Mouse (Mus musculus) limb, embryonic 12.5 days (tissue): ENCODE data around the gene 4930523C07Rik. TPM values are rescaled to one million over a fixed set of nuclear protein-coding genes. Genes with fewer than 3 reads are reported as not detected.

Source experiments
- ATAC-seq: fragments of 200-750 bp; cut with Nextera tagmentation; 2 replicates; pipeline ENCODE4 v1.8.0; 2017; ENCODE audit warnings: low read depth, moderate TSS enrichment; ENCODE audit not compliant: insufficient number of reproducible peaks, insufficient read depth, low FRiP score, low TSS enrichment
- H3K27ac ChIP-seq: fragments of 300-500 bp; sonication (generic); 2 replicates; pipeline ENCODE4 v1.5.1; 2016; ENCODE audit warnings: mild to moderate bottlenecking, moderate library complexity
- H3K27me3 ChIP-seq: fragments of 300-500 bp; sonication (generic); 2 replicates; pipeline ENCODE4 v1.6.1; 2016; ENCODE audit warnings: mild to moderate bottlenecking, moderate library complexity
- H3K36me3 ChIP-seq: fragments of 300-500 bp; sonication (generic); 2 replicates; pipeline ENCODE4 v1.6.1; 2016; ENCODE audit warnings: mild to moderate bottlenecking, moderate library complexity
- H3K4me1 ChIP-seq: fragments of 300-500 bp; sonication (generic); replicated peaks from 2 replicates; pipeline ENCODE4 v1.6.1; 2016
- H3K4me2 ChIP-seq: fragments of 300-500 bp; sonication (generic); 2 replicates; pipeline ENCODE4 v1.6.1; 2016; ENCODE audit warnings: mild to moderate bottlenecking, moderate library complexity
- H3K4me3 ChIP-seq: fragments of 300-500 bp; sonication (generic); replicated peaks from 2 replicates; pipeline ENCODE4 v1.5.1; 2016; ENCODE audit warnings: mild to moderate bottlenecking
- H3K9ac ChIP-seq: fragments of 300-500 bp; sonication (generic); replicated peaks from 2 replicates; pipeline ENCODE4 v1.6.1; 2016; ENCODE audit warnings: mild to moderate bottlenecking, moderate library complexity
- H3K9me3 ChIP-seq: fragments of 300-500 bp; sonication (generic); 2 replicates; pipeline ENCODE4 v1.6.1; 2016; ENCODE audit warnings: mild to moderate bottlenecking, moderate library complexity
- WGBS: fragments of 180-500 bp; shearing (Covaris S2); methylation state at CpG from one replicate; pipeline ENCODE4 v1.1.7; 2016; 5-methylcytosine and 5-hydroxymethylcytosine counted together
- polyA plus RNA-seq: library from polyadenylated mRNA; unstranded; fragments of >200 nt; fragmentation: Nextera tagmentation; extraction: Ambion mirVana; gene quantifications from 2 replicates; pipeline ENCODE4 v1.2.1, GENCODE M21; 2016

4930523C07Rik gene
- polyA plus RNA-seq, 1 experiment from 2014 or later, result 3.8 TPM

DNA sequence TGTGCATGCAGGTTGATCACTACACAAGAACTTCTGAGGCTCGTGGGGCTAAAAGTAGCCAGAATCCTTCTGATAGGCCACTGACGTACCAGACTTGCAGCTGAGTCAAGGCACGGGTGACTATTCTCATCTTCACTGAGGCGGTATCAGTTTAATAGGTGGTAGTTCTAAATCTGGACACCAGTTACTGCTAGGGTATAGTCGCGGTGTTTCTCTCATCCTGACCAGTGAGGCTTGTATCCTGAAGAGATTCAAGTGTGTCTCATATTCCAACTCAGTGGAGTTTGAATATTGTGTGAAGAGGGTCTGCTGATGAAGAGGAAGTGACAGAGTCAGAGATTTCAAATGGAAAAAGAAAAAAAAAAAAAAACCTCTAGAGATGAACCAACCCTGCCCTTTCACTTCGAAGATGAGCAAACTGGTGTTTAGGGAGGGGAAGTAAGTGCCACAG is 3.3 kb downstream of the 4930523C07Rik start:
- no peaks in the 10 kb centered on the region for H3K9me3 ChIP-seq
- no peak overlapping the region for H3K4me2 ChIP-seq
- H3K4me3 ChIP-seq, result no peak overlapping the region
- H3K9ac ChIP-seq, result no peak overlapping the region
- H3K27ac ChIP-seq, result no peak overlapping the region
- ATAC-seq, result no peak
- H3K27me3 ChIP-seq, result 0 out of 2 replicates have a peak, but pooled peaks cover 7% of the 10 kb centered on the region
- H3K4me1 ChIP-seq, result no peaks in the 10 kb centered on the region
- WGBS, result 89% methylated on average over 7 of the region's 7 CpGs
- no peaks in the 10 kb centered on the region for H3K36me3 ChIP-seq

DNA sequence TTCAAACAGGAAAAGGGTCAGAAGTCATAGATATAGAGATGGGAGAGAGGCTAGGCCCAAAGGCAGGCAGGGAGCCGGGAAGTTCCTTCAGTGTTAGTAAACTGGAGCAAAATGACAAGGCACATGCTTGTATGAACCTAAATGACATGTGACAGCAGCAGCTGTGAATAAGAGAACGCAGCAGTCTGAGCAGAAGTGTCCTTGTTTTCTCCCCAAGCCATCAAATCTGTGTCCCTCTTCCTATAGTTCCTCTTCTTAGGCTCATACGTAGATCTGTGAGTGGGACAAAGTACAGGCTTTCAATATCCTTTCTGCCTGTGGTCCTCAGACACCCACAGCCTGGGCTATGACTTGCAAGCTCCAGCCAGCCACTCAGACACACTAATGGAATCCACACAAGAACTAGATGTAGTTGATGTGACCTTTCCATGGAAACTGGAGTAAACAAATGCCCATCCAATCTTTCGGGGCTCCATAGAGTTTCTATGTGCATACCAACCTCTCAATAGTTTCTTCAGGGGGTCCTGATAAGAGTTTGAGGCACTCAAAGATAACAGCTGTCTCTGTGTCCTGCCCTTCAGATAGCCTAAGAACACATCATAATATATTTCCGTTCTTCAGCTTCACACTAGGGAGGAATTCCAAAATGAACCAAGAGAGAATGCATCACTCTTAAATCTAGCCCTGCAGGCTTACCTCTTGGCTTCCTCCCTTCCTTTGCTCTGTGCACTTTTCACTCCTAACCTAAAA is 5.1 kb downstream of the 4930523C07Rik start:
- ATAC-seq, result no peak
- H3K27me3 ChIP-seq, result no peaks in the 10 kb centered on the region
- no peak overlapping the region for H3K4me2 ChIP-seq
- no peaks in the 10 kb centered on the region for H3K36me3 ChIP-seq
- no peaks in the 10 kb centered on the region for H3K9me3 ChIP-seq
- no peaks in the 10 kb centered on the region for H3K4me1 ChIP-seq
- no peak overlapping the region for H3K9ac ChIP-seq
- H3K27ac ChIP-seq, result no peak overlapping the region
- 83% methylated on average over 5 of the region's 5 CpGs for WGBS
- H3K4me3 ChIP-seq, result no peak overlapping the region

DNA sequence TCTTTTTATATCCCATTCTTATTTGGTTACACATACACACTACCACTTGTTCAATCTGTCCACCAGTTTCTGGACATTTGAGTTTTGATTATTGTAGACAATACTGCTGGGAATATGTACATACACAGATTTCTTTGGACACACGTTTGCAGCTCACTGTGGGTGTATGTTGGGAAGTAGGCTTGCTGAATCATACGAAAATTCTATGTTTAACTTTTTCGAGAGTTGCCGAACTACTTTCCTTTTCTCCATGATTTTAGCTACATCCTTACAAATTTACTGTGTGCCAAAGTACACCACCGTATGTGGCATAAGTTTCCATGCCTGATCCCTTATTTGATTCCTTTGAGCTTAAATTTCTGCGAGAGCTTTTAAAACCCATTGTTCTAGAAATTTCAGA is 6.7 kb downstream of the 4930523C07Rik start:
- no peak overlapping the region for H3K4me2 ChIP-seq
- no peak overlapping the region for H3K9ac ChIP-seq
- no peaks in the 10 kb centered on the region for H3K36me3 ChIP-seq
- no peaks in the 10 kb centered on the region for H3K4me1 ChIP-seq
- H3K9me3 ChIP-seq, result no peaks in the 10 kb centered on the region
- H3K4me3 ChIP-seq, result no peak overlapping the region
- H3K27me3 ChIP-seq, result no peaks in the 10 kb centered on the region
- WGBS, result 86% methylated on average over 6 of the region's 6 CpGs
- no peak for ATAC-seq
- H3K27ac ChIP-seq, result no peak overlapping the region

DNA sequence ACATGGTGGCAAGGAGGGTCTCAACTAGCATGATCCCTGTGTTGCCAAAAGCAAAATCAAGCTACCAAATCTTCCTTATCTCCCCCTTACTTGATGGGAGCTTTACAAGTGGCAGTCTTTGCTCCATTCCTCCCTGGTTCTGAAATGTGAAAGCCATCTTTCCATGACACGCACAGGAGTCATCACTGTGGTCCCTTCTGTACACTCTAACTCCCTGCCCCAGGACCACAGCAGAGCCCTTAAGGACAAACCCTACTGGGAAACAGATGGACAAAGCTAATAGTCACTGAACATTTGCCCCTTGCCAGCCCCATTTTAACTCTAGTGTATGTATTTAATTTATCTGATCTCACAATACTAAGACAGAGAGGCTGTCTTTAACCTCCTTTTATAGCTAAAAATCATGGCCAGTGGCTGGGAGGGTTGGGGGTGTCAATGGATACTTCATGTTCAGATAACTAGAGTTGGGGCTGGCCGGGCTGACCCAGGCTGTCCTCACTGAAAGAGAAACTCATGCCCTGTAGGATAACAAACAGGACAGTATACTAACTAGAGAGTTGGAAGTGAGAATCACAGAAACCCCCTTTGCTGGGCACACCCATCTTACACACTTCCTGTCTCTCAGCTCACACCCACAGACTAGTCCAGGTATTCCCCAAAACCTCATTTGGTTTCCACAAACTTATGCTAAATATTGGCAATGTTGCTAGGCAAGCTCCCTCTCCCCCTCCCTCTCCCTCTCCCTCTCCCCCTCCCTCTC is 8.6 kb downstream of the 4930523C07Rik start:
- Histone ChIP-seq H3K4me3 (no peak overlapping the region), H3K27ac (no peak overlapping the region), H3K27me3 (no peaks in the 10 kb centered on the region), H3K9me3 (no peaks in the 10 kb centered on the region), H3K36me3 (no peaks in the 10 kb centered on the region), H3K9ac (no peak overlapping the region), H3K4me1 (no peaks in the 10 kb centered on the region), H3K4me2 (no peak overlapping the region)
- WGBS, result 88% methylated on average over 2 of the region's 2 CpGs
- no peak for ATAC-seq

DNA sequence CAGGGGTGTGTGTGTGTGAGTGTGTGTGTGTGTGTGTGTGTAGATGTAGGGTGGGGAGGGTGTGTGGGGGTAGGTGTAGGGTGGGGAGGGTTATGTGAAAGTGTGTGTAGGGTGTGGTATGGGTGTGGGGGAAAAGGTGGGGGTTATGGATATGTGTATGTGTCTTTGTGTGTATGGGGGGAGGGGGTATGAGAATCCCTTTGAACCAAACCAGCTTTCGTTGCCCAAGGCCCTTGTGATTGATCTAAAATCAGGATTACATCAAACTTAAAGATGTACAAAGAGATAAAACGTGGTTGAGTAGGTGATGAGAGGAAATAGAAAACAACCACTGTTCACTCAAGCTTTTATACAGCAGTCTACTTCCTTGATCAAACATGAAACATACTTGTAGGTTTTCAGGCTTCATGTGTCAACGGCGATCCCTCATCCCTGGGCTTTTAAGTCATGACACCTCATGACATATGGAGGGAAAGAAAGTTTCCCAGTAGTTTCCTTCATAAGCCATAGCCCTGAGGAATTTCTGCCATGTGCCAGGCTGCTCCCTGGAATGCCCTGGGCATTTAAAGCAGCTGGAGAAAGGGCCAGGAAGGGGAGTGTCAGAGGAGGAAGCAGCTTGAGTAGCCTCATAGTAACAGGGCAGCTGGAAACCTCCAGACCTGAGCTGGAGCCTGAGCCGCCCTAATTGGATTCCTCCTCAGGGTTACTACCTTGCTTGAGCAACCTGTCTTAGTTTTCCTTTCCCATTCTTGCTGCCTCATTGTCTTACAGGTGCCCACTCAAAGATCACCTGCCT is 9.5 kb downstream of the 4930523C07Rik start:
- H3K4me1 ChIP-seq, result no peaks in the 10 kb centered on the region
- H3K27me3 ChIP-seq, result no peaks in the 10 kb centered on the region
- H3K9me3 ChIP-seq, result no peaks in the 10 kb centered on the region
- no peak for ATAC-seq
- H3K4me3 ChIP-seq, result no peak overlapping the region
- H3K9ac ChIP-seq, result no peak overlapping the region
- H3K4me2 ChIP-seq, result no peak overlapping the region
- no peak overlapping the region for H3K27ac ChIP-seq
- H3K36me3 ChIP-seq, result no peaks in the 10 kb centered on the region
- WGBS, result 76% methylated on average over 5 of the region's 5 CpGs

DNA sequence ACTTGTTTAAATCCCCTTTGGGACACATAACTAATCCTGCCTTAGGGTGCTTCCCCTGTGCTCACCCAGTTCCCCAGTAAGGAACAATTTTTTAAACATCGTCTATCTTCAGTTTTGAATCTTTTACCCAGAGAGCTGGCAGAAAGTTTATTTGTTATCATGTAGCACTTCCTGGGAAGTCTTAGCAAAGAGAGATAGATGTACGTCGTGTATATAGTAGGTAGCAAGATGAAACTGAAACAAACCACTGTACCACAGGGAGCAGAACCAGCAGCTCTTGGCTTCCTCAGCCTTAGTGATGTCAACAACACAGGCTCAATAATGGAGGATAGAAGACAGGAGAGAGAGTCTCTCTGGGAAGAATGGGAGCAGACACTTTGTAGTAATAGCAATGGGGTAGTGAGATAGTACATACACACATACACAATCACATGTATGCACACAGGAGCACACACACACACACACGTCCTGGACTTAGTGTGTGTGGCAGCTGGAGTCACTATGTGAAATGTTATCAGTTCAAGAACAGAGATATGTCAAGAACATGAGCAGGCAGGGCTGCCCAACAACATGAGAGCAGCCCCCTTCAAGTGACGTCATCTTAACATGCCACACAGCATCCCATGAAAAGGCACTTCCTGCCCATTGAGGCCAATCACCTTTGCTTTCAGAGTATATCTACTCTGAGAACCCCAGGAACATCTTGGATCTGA is 10.3 kb downstream of the 4930523C07Rik start:
- WGBS, result 83% methylated on average over 5 of the region's 5 CpGs
- Histone ChIP-seq H3K36me3 (no peaks in the 10 kb centered on the region), H3K9ac (no peak overlapping the region), H3K4me1 (no peaks in the 10 kb centered on the region), H3K4me2 (no peak overlapping the region), H3K27me3 (no peaks in the 10 kb centered on the region), H3K4me3 (no peak overlapping the region), H3K27ac (no peak overlapping the region), H3K9me3 (no peaks in the 10 kb centered on the region)
- no peak for ATAC-seq

DNA sequence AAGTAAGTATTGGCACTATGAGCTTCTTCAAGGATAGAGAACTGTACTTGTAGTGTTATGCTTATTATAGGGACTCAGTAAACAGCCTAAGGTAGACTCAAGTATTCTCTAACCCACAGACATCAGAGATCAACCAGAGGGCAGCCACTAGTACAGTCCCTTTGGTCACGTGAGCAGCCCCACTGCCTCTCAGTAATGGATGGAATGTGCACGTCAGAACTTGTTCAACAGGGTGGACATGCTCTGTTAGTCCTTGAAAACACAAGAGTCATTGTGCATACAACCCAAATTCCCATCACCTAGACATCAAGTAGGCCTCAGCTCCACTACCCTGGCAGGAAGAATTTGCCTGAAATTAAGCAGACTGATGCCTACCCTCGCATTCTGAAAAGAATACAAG is 13.5 kb downstream of the 4930523C07Rik start:
- no peaks in the 10 kb centered on the region for H3K4me1 ChIP-seq
- no peaks in the 10 kb centered on the region for H3K9me3 ChIP-seq

DNA sequence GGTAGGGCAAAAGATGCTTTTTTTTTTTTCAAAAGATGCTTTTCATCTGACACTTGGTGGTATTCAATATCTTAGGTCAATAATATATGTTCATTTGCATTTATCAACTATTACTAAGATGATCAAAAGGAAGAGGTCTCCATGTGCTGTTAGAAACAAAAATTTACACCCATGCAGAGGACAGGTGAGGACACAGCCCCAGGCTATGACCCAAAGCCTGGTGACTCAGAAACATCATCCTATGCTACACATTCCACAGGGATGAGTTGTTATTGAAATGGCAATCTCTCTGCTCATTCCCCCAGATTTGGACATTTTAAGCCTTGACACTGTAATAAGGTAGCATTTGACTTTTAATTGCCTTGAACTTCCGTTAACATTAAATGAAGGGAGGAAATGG is 15.7 kb downstream of the 4930523C07Rik start:
- no peaks in the 10 kb centered on the region for H3K27me3 ChIP-seq
- 70% methylated on average over 1 of the region's 1 CpGs for WGBS
- H3K4me2 ChIP-seq, result no peak overlapping the region

More for the DNA sequence above, 13.5 kb downstream of the 4930523C07Rik start:
- Histone ChIP-seq H3K4me2 (no peak overlapping the region), H3K36me3 (no peaks in the 10 kb centered on the region), H3K9ac (no peak overlapping the region), H3K27me3 (no peaks in the 10 kb centered on the region), H3K27ac (no peak overlapping the region), H3K4me3 (no peak overlapping the region)
- ATAC-seq, result no peak
- WGBS, result 74% methylated on average over 3 of the region's 3 CpGs

DNA sequence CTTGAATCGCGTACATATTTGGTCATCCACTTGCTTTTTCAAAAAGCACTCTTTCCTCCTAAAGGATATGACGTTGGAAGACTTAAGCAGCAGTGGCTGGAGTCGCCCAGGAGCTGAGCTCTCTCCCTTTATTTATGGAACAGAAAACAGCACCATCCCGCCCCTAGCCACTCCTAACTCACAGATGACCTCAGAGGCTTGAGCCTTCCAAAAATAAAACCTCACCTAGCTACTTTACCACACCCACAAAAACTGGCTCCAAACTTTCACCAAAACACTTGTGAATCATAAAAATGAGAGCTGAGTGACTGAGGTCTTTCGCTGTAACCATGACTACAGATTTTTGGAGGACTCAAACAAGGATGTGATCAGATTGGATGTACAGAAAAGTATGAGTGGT is 16.4 kb downstream of the 4930523C07Rik start:
- Histone ChIP-seq H3K27ac (no peak overlapping the region), H3K4me2 (no peak overlapping the region), H3K9ac (no peak overlapping the region), H3K36me3 (no peaks in the 10 kb centered on the region), H3K4me3 (no peak overlapping the region), H3K4me1 (no peaks in the 10 kb centered on the region), H3K27me3 (no peaks in the 10 kb centered on the region), H3K9me3 (no peaks in the 10 kb centered on the region)
- no peak for ATAC-seq
- 71% methylated on average over 6 of the region's 6 CpGs for WGBS

More for the DNA sequence above, 15.7 kb downstream of the 4930523C07Rik start:
- H3K4me1 ChIP-seq, result no peaks in the 10 kb centered on the region
- H3K27ac ChIP-seq, result no peak overlapping the region
- no peaks in the 10 kb centered on the region for H3K9me3 ChIP-seq
- H3K36me3 ChIP-seq, result no peaks in the 10 kb centered on the region
- H3K4me3 ChIP-seq, result no peak overlapping the region
- ATAC-seq, result no peak
- no peak overlapping the region for H3K9ac ChIP-seq

DNA sequence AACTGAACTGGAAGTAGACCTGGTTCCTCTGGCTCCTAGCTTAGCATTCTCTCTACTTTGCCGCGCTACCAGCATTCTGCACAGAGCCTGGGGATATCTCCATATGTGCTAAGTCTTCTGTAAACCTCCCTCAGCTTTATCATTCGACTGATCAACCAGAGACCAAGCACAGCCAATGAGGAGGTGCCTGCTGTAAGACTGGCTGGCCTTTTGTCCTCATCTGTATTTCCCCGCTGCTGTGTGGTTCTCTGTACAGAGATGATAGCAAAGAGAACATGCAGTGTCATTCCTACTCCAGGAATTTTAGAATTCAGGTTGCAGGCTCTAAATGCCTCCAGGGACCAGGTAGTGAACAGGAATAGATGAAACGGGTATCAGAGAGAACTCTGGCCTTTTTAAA is 17.1 kb downstream of the 4930523C07Rik start:
- 78% methylated on average over 5 of the region's 5 CpGs for WGBS
- Histone ChIP-seq H3K4me2 (no peak overlapping the region), H3K36me3 (no peaks in the 10 kb centered on the region), H3K4me1 (no peaks in the 10 kb centered on the region), H3K27ac (no peak overlapping the region), H3K4me3 (no peak overlapping the region), H3K27me3 (no peaks in the 10 kb centered on the region), H3K9me3 (no peaks in the 10 kb centered on the region), H3K9ac (no peak overlapping the region)
- no peak for ATAC-seq
